Mouse (Mus musculus) left cerebral cortex, adult 18-20 months (tissue): ENCODE results near the gene Musk. TPM values are rescaled to one million over a fixed set of nuclear protein-coding genes. Genes with fewer than 3 reads are reported as not detected.

ENCODE experiments used
- DNase-seq, 2 experiments: peaks; one replicate each; pipeline ENCODE4 v3.0.0; 2021 to 2022; ENCODE audit warnings: low spot score in 2 of 2, mixed read lengths in 1 of 2
- total RNA-seq, 2 experiments: library from RNA; stranded (reverse); gene quantifications; 2 replicates each; pipeline ENCODE4 v1.2.3; 2021

Gene Musk
- total RNA-seq, 2 experiments from 2014 or later = 2.0 to 2.4 TPM

- DNase-seq = no peak
Observed at GRCm38 (mm10) chr4:58413188-58414185, 127.7 kb downstream of the Musk start.

- no peak for DNase-seq
Observed at GRCm38 (mm10) chr4:58415537-58415936, 129.8 kb downstream of the Musk start.

- no peak for DNase-seq
Observed at GRCm38 (mm10) chr4:58417319-58417718, 131.6 kb downstream of the Musk start.

- no peak for DNase-seq
Observed at GRCm38 (mm10) chr4:58419225-58419624, 133.5 kb downstream of the Musk start.

- DNase-seq = no peak
Observed at GRCm38 (mm10) chr4:58423276-58423930, 137.6 kb downstream of the Musk start.

Other genes with a start within 250 kb of the Musk start
- 1 to 10 TPM; 1.1 to 1.4 TPM for gene Svep1, start 79.1 kb upstream of the Musk start, total RNA-seq